Mouse (Mus musculus): ENCODE measurements around the gene Abcc9. TPM values are rescaled to one million over a fixed set of nuclear protein-coding genes. Genes with fewer than 3 reads are reported as not detected.

The Abcc9 gene
- polyA plus RNA-seq, 1 experiment from 2014 or later = 3.4 TPM

DNA sequence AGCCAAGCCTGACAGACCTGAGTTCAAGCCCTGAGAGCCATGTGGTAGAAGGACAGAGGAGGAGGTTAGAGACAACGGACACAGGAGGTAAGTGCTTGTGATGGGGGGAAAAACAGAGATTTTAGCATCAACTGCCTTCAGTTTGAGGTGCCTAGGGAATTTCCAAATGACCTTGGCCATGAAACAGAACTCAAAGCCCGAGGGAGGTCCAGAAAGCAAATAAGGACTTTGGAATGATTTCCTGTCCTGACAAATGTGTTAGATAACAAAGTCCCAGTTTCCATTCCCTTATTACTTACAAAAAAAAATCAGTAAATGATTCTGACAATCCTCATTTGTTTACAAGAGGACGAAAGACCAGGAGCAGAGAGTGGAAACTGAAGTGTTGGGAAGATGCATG lies 52.8 kb downstream of the Abcc9 start:
- no peak for ATAC-seq (ENCODE audit: low read depth)
- 79% methylated on average over 3 of the region's 3 CpGs for WGBS

GRCm38 (mm10) chr6:142645474-142645873 lies 56.6 kb downstream of the Abcc9 start:
- WGBS = 74% methylated on average over 7 of the region's 7 CpGs
- ATAC-seq (ENCODE audit: low read depth) = no peak
- H3K36me3 ChIP-seq = no peaks in the 10 kb centered on the region
- no peak overlapping the region for H3K4me3 ChIP-seq
- H3K9me3 ChIP-seq = no peaks in the 10 kb centered on the region
- H3K27me3 ChIP-seq = no peaks in the 10 kb centered on the region
- H3K9ac ChIP-seq = no peak overlapping the region
- no peak overlapping the region for H3K27ac ChIP-seq (replicated peaks)
- H3K4me1 ChIP-seq (replicated peaks) = no peaks in the 10 kb centered on the region
- H3K4me2 ChIP-seq = no peak overlapping the region

More for the DNA sequence above, 52.8 kb downstream of the Abcc9 start:
- H3K36me3 ChIP-seq = no peaks in the 10 kb centered on the region
- H3K9ac ChIP-seq = no peak overlapping the region
- no peak overlapping the region for H3K27ac ChIP-seq (replicated peaks)
- no peak overlapping the region for H3K4me3 ChIP-seq
- H3K4me2 ChIP-seq = no peak overlapping the region
- H3K4me1 ChIP-seq (replicated peaks) = no peaks in the 10 kb centered on the region
- no peaks in the 10 kb centered on the region for H3K9me3 ChIP-seq
- H3K27me3 ChIP-seq = no peaks in the 10 kb centered on the region

DNA sequence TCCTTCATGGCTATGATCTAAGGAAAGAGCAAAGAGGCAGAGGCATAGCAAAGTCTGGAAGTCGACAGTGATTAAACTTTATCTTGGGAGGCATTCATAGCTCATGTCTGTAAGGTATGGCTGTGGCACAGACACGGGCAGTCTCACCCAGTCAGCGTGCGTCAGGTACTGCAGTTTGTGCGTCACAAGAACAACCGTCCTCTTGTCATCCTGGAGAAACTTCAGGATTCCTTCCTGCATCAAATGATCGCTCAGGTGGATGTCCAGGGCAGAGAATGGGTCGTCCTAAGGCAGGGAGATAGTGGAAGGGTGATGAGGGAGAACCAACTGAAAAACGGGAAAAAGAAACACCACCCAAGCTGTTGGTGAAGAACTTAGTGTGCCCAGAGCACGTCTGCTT lies 62.8 kb downstream of the Abcc9 start:
- Histone ChIP-seq H3K27ac (replicated peaks) (no peak overlapping the region), H3K9me3 (no peaks in the 10 kb centered on the region), H3K4me2 (no peak overlapping the region), H3K27me3 (no peaks in the 10 kb centered on the region), H3K4me1 (replicated peaks) (no peaks in the 10 kb centered on the region), H3K9ac (no peak overlapping the region), H3K36me3 (no peaks in the 10 kb centered on the region), H3K4me3 (no peak overlapping the region)
- no peak for ATAC-seq (ENCODE audit: low read depth)
- 85% methylated on average over 10 of the region's 10 CpGs for WGBS

DNA sequence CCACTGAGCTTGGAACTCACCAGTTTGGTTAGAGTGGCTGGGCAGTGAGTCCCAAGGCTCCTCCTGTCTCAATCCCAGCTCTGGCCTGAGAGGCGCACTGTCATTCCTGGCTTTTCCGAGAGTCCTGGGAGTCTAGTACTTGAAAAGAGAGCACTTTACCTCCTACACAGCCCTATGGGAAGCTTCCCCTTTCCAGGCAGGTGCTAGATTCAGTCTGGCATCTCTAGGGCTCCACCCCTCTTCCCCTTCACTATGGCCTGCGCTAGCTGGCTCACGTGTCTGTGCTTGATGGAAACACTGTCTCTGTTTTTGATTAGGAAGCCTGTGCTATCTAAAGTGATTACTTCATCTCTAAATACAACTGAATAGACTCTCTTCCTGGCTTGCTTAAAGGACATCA lies 66.5 kb downstream of the Abcc9 start:
- Histone ChIP-seq H3K36me3 (no peaks in the 10 kb centered on the region), H3K4me3 (no peak overlapping the region), H3K4me2 (no peak overlapping the region), H3K9me3 (no peaks in the 10 kb centered on the region), H3K4me1 (replicated peaks) (no peaks in the 10 kb centered on the region), H3K9ac (no peak overlapping the region), H3K27ac (replicated peaks) (no peak overlapping the region), H3K27me3 (no peaks in the 10 kb centered on the region)
- no peak for ATAC-seq (ENCODE audit: low read depth)
- 77% methylated on average over 4 of the region's 4 CpGs for WGBS

DNA sequence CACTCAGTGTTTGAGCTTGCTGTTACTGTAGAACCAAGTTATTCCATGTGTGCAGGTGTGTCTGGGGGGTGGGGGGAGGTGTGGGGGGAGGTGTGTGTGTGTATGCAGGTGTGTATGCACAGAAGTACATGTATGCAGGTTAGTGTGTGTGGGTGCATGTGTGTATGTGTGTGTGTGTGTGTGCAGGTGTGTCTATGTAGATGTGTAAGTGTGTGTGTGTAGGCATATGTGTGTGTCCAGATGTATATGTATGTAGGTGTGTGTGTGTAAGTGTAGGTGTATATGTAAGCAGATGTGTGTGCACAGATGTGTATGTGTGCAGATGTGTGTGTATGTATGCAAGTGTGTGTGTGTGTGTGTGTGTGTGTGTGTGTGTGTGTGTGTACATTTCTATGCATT lies 66.9 kb downstream of the Abcc9 start:
- H3K27me3 ChIP-seq = no peaks in the 10 kb centered on the region
- H3K36me3 ChIP-seq = no peaks in the 10 kb centered on the region
- no peak overlapping the region for H3K4me3 ChIP-seq
- no peak overlapping the region for H3K4me2 ChIP-seq
- no peaks in the 10 kb centered on the region for H3K9me3 ChIP-seq
- H3K9ac ChIP-seq = no peak overlapping the region
- no peaks in the 10 kb centered on the region for H3K4me1 ChIP-seq (replicated peaks)
- H3K27ac ChIP-seq (replicated peaks) = no peak overlapping the region
- no peak for ATAC-seq (ENCODE audit: low read depth)

- H3K4me2 ChIP-seq = no peak overlapping the region
- WGBS = 85% methylated on average over 10 of the region's 10 CpGs
- ATAC-seq (ENCODE audit: low read depth) = no peak
- H3K9me3 ChIP-seq = no peaks in the 10 kb centered on the region
- H3K36me3 ChIP-seq = no peaks in the 10 kb centered on the region
- H3K4me3 ChIP-seq = no peak overlapping the region
- no peaks in the 10 kb centered on the region for H3K27me3 ChIP-seq
- H3K4me1 ChIP-seq (replicated peaks) = no peaks in the 10 kb centered on the region
- H3K9ac ChIP-seq = no peak overlapping the region
- no peak overlapping the region for H3K27ac ChIP-seq (replicated peaks)
Observed at GRCm38 (mm10) chr6:142634530-142635184, 67.5 kb downstream of the Abcc9 start.

DNA sequence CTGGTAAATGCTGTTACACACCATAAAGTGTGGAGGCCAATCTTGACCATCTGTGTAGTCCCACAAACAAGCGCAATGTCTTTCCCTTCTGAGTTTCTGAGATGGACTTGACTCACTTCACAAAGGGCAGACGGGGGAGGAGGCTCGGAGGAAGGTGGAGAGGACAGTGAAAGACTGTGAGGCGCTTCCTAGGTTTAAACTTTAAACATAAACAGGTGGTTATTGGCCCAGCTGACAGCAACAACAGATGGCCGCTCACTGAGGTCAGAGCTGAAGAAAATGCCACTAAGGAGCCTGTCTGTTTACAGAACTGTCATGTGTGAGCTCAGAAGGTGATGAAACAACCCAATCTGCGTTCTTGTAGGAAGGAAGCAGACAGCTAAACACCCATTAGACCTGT lies 78.8 kb downstream of the Abcc9 start:
- no peaks in the 10 kb centered on the region for H3K9me3 ChIP-seq
- no peak for ATAC-seq (ENCODE audit: low read depth)
- WGBS = 72% methylated on average over 6 of the region's 6 CpGs

DNA sequence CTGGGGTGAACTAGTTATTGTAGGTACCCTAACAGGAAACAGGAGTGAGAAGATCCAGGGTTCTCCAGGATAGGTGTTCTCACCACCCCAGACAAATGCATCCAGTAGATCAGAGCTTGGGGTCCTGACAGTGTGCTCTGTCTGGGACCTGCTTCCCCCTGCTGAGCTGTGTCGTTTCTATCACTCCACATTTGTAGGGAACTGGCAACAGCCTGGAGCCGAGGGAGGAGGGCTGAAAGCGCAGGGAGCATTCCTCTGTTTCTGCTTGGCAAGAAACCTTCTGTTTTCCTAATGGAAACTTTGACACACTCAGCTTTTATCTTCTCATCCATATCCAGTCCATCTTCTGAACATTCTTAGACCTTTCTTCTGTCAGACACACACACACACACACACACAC lies 85.5 kb downstream of the Abcc9 start:
- no peak overlapping the region for H3K9ac ChIP-seq
- ATAC-seq (ENCODE audit: low read depth) = no peak
- no peaks in the 10 kb centered on the region for H3K36me3 ChIP-seq
- H3K27ac ChIP-seq (replicated peaks) = no peak overlapping the region
- WGBS = 46% methylated on average over 3 of the region's 3 CpGs
- no peak overlapping the region for H3K4me3 ChIP-seq
- no peak overlapping the region for H3K4me2 ChIP-seq
- H3K4me1 ChIP-seq (replicated peaks) = no peaks in the 10 kb centered on the region
- H3K9me3 ChIP-seq = no peaks in the 10 kb centered on the region
- H3K27me3 ChIP-seq = no peaks in the 10 kb centered on the region

More for the DNA sequence above, 78.8 kb downstream of the Abcc9 start:
- H3K9ac ChIP-seq = no peak overlapping the region
- no peak overlapping the region for H3K4me3 ChIP-seq
- H3K27ac ChIP-seq (replicated peaks) = no peak overlapping the region
- no peak overlapping the region for H3K4me2 ChIP-seq
- no peaks in the 10 kb centered on the region for H3K27me3 ChIP-seq
- no peaks in the 10 kb centered on the region for H3K4me1 ChIP-seq (replicated peaks)
- no peaks in the 10 kb centered on the region for H3K36me3 ChIP-seq

DNA sequence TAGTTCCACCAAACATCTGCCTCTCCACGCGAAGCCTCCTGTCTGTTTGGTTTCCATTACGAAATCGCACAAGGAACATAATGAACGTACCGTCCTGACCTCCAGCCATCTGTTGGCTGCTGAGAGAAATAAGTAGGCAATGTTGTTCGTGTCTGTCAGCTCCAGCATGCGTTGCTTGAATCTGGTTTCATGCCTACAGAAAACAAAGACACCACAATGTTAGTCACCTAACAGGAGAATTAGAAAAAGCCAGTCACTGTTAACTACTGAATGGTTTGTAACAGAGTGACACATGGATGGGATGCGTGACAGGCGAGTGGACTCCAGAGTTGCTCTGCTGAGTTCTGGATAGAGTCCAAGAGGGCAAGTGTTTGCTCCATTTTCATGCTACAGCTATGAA lies 87.8 kb downstream of the Abcc9 start:
- H3K4me1 ChIP-seq (replicated peaks) = no peaks in the 10 kb centered on the region
- H3K9ac ChIP-seq = no peak overlapping the region
- no peak overlapping the region for H3K4me3 ChIP-seq
- H3K9me3 ChIP-seq = no peaks in the 10 kb centered on the region
- no peak overlapping the region for H3K4me2 ChIP-seq
- no peaks in the 10 kb centered on the region for H3K36me3 ChIP-seq
- no peak overlapping the region for H3K27ac ChIP-seq (replicated peaks)
- no peak for ATAC-seq (ENCODE audit: low read depth)
- 78% methylated on average over 10 of the region's 10 CpGs for WGBS
- no peaks in the 10 kb centered on the region for H3K27me3 ChIP-seq

GRCm38 (mm10) chr6:142612366-142612765 lies 89.7 kb downstream of the Abcc9 start:
- H3K9ac ChIP-seq = no peak overlapping the region
- no peaks in the 10 kb centered on the region for H3K27me3 ChIP-seq
- no peaks in the 10 kb centered on the region for H3K36me3 ChIP-seq
- H3K4me2 ChIP-seq = no peak overlapping the region
- no peak for ATAC-seq (ENCODE audit: low read depth)
- 90% methylated on average over 8 of the region's 8 CpGs for WGBS
- no peaks in the 10 kb centered on the region for H3K4me1 ChIP-seq (replicated peaks)
- H3K27ac ChIP-seq (replicated peaks) = no peak overlapping the region
- no peaks in the 10 kb centered on the region for H3K9me3 ChIP-seq
- H3K4me3 ChIP-seq = no peak overlapping the region

DNA sequence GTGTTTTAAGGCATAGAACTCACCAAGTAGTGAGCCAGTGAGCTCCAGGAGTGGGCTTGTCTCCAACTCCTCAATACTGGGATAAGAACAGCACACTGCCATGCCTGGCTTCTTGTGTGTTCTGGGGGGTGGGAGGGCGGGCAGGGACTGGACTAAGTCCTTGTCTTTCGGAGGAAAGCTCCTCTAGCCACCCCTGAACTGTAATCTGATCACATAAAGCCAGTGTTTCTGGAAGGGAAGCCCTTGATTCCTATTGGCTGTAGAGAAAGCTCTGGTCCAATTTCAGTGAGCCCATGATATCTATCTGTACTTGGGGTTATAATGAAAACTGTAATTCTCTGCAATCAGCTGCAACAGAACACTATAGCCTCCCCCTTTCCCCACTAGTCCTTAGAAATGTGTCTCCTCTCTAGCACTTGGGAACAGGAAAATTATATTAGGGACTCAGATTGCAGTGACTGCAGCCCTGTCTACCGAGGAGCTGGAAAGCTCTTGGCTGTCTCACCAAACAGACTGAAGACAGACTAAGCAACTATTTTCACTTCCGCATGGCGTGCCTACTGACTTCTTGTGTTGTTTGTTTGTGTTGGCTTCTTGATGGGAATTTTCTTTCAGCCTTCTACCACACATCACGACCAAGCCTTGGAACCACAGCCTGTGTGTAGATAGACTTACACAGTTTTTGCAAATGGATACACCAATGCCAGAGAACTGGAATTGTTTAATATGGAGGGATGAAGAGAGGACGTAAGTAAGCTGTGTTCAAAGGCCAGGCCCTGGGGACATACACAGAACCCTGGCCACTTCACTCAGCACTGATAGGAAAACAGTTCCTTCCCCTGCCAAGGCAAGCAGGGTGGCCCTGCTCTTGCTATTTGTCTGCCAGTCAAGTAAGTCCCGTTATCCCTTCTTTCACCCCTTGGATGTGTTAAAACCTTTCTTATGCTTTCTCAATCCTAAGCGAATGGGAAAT lies 92.4 kb downstream of the Abcc9 start:
- Histone ChIP-seq H3K4me1 (replicated peaks) (no peaks in the 10 kb centered on the region), H3K9me3 (no peaks in the 10 kb centered on the region), H3K27ac (replicated peaks) (no peak overlapping the region), H3K36me3 (no peaks in the 10 kb centered on the region), H3K4me2 (no peak overlapping the region), H3K27me3 (no peaks in the 10 kb centered on the region), H3K4me3 (no peak overlapping the region), H3K9ac (no peak overlapping the region)
- no peak for ATAC-seq (ENCODE audit: low read depth)
- WGBS = 78% methylated on average over 9 of the region's 9 CpGs

GRCm38 (mm10) chr6:142607080-142607479 lies 95.0 kb downstream of the Abcc9 start:
- no peaks in the 10 kb centered on the region for H3K4me1 ChIP-seq (replicated peaks)
- no peak overlapping the region for H3K4me2 ChIP-seq
- WGBS = 49% methylated on average over 7 of the region's 7 CpGs
- no peak overlapping the region for H3K4me3 ChIP-seq
- ATAC-seq (ENCODE audit: low read depth) = no peak
- H3K9me3 ChIP-seq = no peaks in the 10 kb centered on the region
- no peaks in the 10 kb centered on the region for H3K36me3 ChIP-seq
- H3K27ac ChIP-seq (replicated peaks) = no peak overlapping the region
- no peaks in the 10 kb centered on the region for H3K27me3 ChIP-seq
- H3K9ac ChIP-seq = no peak overlapping the region
